Mouse (Mus musculus): ENCODE measurements around the gene Gm11549. TPM values are rescaled to one million over a fixed set of nuclear protein-coding genes. Genes with fewer than 3 reads are reported as not detected.
A peak's percentile ranks its signal among the peaks of the same experiment; 100 is the strongest.

The Gm11549 gene
- total RNA-seq, 2 experiments from 2014 or later, result not detected

DNA sequence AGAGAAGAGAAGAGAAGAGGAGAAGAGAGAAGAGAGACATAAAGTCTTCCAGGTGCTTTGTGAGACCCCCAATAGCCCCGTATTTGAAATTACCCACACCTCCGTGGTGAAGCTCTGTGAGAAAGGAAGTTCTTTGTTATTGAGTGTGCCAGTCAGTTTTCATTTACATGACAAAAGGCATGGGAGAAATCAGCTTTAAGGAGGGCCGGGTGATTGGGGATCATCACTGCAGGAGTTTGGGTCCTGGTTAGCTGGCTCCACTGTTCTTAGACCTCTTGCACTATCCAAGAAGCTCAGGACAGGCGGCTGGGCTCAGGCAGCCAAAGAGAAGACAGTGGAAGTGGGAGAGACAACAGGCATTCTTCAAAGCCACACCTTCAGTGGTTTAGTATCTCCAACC, 524 bp upstream of the Gm11549 start:
- no peak for DNase-seq
- intact Hi-C loops (cut with DNase I), result no loop called here

DNA sequence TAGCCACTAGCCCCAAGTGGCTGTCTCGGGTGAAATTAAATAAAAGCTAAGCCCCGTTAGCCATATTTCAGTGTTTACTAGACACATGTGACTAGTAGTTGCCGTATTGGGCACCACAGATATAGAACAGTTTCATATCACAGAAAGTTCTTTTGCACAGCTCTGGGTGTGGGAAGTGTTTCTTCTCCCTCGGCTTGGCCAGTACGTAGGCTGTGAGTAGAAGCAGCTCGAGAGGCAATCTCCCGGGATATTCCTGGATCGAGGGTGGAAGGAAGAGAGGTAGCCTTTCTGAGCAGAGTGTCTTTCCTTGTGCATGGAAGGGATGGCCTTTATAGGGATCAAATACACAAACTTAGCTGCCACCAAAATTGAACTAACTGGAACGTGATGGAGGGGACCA, 5.4 kb downstream of the Gm11549 start:
- intact Hi-C loops (cut with DNase I), result no loop called here
- DNase-seq, result no peak

DNA sequence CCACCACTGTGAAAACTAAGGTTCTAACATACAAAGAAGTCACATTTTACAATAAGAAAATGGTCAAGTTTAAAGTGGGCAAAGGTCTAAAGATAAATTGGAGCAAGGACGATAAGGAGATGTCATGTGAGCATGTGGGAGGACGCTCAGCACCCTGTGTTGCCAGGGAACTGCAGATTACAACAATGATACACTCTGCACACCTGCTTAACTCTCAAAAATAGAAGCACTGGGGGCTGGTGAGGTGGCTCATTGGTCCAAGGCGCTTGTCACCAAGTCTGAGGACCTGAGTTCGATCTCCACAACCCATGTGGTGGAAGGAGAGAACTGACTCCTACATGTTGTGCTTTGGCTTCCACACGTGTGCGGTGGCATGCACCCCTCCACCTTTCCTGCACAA, 10.1 kb downstream of the Gm11549 start:
- no peak for DNase-seq
- intact Hi-C loops (cut with DNase I), result no loop called here

DNA sequence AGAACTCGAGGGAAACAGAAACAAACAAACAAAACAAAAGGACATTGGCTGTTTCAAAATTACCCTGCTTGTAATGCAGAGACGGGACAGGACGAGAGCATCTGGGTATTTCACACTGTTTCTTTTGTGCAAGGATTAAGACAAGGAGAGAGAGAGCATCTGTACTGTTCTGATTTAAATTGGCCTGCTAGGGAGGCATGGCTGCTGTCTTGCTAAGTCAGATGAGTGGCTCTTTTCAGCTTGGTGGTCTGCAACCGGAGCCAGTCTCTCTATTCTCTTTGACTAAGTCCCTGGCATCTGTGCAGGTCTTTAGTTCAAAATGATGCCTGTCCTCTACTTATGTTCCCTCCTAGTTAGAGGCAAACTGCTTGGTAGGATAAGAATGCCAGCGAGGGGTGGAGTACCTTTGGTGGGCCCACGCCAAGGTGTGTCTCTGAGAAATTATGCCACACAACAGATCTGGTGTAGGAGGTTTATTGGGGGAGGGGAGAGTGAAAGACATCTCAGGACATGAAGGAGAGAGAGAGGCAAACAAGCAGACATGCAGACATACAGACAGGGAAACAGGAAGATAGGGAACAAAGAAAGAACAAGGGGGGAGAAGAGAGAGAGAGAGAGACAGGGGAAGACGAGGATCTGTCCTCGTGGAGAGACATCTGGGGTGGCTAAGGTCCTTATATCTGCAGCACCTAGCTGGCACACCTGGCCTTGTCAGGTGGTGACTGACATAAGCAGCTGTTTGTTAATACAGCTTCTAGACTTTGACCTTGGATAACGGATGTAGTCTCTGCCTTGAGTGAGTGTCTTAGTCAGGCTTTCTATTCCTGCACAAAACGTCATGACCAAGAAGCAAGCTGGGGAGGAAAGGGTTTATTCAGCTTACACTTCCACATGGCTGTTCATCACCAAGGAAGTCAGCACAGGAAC, 15.5 kb downstream of the Gm11549 start:
- intact Hi-C loops (cut with DNase I), result no loop called here
- DNase-seq, result no peak

DNA sequence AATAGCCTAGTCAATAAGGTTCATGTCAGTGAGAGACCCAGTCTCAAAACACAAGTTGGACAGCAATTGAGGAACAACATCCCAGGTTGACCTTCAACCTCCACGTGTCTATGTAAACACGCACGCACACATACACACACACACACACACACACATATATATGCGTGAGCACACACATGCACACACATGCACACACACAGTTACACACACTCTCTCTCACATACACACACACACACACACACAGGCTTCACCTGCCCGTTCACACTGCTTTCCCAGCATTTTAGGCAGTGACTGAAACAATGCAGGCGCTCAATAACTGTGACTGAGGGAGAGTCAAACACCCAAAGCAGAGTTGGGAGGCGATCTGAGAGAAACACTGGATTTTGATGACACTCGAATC, 16.3 kb downstream of the Gm11549 start:
- DNase-seq, result no peak
- intact Hi-C loops (cut with DNase I), result no loop called here

DNA sequence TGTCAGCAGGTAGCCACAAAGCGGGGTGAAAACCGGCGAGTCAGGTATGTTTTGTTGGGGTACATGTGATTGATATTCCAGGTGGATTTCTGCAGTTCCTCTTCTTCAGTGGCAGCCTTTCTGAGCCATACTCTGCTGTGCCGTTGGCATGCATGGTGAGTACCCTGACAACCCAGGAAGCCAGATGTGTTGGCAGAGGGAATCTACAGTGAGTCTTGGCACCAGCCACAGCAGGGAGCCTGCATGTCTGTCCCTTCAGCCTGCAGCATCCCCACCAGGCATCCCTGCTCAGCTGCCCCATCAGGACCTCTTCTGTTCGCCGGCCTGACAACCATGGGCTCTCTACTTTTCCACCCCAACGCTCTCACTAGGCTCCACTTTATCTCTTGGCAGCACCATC, 20.1 kb downstream of the Gm11549 start:
- intact Hi-C loops (cut with DNase I), result no loop called here

DNA sequence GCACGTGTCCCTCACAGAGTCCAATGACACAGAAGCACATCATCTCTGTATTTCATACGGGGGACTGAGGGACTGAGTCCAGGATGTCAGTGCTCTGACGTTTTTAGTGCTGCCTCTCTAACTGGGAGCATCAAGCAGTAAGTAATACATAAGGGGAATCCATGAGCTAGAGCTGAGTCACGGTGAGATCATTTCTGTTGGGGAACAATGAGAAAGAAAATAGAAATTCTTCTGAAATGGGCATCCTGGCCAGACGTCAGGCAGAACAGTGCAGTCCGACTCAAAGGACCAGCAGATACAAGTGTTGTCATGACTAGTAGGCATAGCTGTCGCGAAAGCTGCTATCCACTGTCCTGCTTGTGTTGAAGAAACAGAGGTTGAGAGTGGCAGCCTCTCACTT, 20.6 kb downstream of the Gm11549 start:
- intact Hi-C loops (cut with DNase I), result no loop called here
- no peak for DNase-seq

More for the DNA sequence above, 20.1 kb downstream of the Gm11549 start:
- DNase-seq, result no peak

DNA sequence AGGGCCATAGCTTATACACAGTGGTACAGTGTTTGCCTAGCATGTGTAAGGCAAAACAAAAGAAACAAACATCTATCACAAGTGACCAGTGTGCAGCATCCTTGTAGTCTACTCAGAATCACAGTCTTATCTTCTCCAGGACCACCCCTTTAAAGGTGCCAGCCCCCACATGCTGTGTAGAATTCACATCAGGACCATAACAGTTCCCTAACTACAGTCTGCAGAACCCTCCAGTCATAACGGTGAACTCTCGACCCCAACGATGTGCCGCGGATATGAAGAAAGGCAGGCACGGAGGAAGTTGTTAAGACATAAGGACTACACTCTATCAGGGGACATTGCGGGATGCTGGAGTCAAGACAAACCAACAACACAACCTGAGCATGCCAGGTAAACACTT, 22.2 kb downstream of the Gm11549 start:
- no peak for DNase-seq
- intact Hi-C loops (cut with DNase I), result no loop called here

DNA sequence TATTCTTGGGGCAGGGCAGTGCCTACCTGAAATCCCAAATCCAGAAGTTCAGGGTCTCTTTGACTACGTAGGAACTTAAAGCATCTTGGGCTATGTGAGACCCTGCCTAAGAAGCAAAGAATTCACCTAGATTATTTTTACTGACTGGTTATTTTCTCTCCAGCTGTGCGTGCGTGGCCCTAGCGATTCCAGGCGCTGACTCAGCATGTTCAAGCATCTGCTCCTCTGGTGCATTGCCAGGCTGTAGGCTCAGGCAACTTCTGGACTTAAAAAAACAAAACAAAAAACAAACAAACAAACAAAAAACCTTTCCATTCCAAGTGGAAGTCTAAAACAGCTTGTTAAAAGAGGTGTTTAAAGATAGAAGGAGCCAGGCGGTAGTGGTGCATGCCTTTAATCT, 23.4 kb downstream of the Gm11549 start:
- intact Hi-C loops (cut with DNase I), result no loop called here
- DNase-seq, result no peak

DNA sequence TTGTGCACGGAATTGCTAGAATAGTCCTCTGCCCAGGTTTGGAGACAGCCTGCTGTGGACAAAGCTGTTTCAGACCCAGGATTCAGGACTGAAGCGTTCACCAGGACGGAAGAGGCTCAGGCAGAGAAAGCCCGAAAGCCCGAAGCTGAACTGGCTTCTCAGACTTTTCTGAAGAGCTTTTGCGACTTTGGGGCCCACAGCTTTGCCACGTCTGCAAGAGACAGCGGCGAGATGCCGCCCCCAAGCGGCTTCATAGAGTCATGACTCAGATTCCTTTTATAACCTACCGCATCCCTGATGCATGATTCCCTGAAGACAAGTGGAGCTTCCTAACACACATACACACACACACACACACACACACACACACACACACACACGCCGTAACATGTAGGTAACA, 24.9 kb downstream of the Gm11549 start:
- peak; percentile 63 to 71 for DNase-seq
- intact Hi-C loops (cut with DNase I), result loop anchor here (1.0 to 2.0 kb wide), 2 partner anchors 54 to 286 kb away; no protein-coding TSS in a partner anchor

DNA sequence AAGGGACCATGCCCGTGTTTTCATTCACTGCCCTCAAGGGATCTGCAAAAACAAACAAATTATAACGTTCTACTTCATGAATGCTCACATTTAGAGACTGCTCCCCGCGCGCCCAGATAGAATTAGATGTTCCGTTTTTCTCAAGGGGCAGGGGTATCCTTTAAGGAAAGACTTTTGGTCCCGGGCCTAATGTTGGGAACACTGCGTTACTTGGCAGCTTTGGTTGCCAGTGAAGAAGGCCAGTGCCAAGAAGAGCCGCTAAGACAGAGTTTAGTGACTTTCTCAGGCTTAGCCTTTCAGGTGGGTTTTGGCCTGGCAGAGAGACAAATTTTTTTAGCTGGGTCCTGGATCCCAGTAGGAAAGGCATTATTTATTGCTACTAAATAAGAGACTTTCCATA, 25.3 kb downstream of the Gm11549 start:
- DNase-seq, result no peak
- intact Hi-C loops (cut with DNase I), result loop anchor here (1.0 to 2.0 kb wide), 2 partner anchors 53 to 286 kb away; no protein-coding TSS in a partner anchor

DNA sequence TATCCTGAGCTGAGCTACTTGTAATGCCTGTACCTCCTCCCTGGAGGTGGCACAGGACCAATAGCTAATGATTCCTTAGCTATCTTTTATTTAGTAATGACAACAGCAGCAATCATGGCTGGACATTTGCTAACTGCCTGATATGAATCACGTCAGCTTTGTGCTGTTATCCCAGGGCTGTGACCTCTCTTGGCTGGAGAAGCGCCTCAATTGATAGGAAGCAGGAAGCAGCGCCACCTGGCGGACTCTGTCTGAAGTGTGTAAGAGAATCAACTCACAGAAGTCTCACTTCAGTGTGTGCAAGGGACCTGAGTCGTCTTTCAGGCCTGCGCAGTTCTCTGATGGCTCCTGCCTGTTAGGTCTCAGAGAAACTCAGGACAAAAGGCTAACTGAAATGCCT, 26.2 kb downstream of the Gm11549 start:
- peak; percentile 91 to 95 for DNase-seq
- intact Hi-C loops (cut with DNase I), result loop anchor here (1.0 to 2.0 kb wide), 2 partner anchors 19 to 314 kb away; no protein-coding TSS in a partner anchor

DNA sequence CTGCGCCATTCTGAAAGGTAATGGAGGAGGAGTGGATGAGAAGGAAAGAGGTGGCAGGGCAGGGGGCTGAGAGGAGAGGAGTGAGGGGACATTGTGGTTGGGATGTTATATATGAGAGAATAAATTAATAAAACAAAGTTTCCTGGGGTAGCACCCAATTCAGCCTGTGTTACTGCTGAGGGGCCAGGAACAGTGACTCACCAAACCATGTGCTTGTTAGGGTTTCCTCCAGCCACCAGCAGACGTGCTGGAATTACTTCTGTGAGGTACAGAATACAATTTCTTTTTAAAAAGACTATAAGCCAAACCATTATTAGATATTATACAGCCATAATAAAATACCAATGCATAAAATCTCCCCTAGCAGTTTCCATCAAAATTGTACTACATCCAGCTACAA, 27.0 kb downstream of the Gm11549 start:
- intact Hi-C loops (cut with DNase I), result loop anchor here (1.0 to 2.0 kb wide), 2 partner anchors 18 to 313 kb away; no protein-coding TSS in a partner anchor

DNA sequence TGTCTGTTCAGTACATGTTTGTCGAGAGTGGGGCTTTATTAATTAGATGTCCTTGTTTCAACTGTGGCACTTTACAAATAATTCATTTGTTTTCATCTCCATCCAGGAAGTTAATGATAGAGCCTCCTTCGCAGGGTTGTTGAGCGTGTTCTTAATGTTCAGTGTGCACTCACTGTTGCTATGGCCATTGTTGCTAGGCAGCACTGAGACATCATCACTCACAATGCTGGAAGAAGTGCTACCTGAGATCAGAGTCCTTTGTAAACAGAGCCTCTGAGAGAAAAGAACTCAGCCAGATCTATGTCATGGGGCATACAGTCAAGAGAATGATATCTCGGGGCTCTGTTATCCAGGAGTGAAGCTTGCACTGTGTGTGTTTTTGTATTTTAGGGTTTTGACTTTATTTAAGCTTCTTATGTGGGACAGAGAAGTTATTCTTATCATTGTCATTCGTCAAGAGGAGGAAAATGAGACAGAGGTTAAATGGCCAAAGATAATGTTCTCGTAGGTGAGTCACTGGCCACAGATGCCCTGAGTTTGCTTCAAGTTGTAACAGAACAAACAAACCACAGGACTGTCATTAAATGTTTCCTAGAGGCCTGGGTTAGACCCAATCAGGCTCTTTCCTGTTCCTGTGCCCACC, 27.9 kb downstream of the Gm11549 start:
- DNase-seq, result no peak
- intact Hi-C loops (cut with DNase I), result loop anchor here (2.0 kb wide), 1 partner anchor 17 kb away; no protein-coding TSS in a partner anchor

More for the DNA sequence above, 27.0 kb downstream of the Gm11549 start:
- no peak for DNase-seq

DNA sequence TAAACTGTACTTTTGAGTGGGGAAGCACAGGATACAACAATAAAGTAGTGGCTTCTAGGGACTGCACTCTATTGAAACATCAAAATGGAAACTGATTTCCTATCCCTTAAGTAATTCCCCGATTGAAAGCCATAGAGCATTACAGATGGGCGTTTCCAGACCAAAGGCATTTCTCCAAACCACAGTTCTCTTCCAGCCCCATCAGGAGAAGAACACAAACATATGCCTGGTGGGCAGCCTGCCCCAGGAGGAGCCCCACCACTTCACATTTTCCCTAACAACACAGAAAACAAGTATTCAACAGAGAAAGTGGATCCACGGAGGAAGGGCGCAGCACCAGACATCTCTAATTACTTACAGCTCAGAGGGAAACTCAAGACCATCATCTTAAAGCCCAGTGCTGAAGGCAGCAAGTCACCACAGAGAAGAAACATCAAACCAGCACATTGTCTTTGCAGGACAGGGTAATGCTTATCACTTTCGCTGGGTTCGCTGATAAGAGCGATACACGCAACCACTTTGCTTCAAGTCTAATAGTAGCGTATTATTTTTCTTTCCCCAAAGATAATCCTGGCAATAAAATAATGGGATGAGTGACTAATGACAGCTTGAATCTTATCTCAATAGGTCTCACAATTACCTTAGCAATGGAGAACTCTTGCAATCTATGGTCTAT, 28.8 kb downstream of the Gm11549 start:
- no peak for DNase-seq
- intact Hi-C loops (cut with DNase I), result no loop called here

DNA sequence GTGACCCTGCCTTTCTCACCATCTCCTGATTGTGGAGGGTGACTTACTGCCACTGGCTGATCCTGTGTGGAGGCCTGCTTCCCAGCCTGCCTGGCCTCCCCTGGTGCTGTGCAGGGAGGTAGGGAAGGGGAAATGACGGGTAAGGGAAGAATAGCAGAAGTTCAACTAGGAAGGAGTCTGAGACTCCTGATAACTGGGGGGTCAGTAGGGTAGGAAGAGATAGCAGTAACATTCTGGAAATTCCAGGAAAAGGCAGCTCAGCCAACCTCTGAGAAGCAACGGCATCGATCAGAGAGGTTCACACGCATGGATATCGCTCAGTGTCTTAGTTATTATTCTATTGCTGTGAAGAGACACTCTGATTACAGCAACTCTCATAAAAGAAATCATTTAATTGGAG, 30.1 kb downstream of the Gm11549 start:
- intact Hi-C loops (cut with DNase I), result no loop called here
- DNase-seq, result no peak

DNA sequence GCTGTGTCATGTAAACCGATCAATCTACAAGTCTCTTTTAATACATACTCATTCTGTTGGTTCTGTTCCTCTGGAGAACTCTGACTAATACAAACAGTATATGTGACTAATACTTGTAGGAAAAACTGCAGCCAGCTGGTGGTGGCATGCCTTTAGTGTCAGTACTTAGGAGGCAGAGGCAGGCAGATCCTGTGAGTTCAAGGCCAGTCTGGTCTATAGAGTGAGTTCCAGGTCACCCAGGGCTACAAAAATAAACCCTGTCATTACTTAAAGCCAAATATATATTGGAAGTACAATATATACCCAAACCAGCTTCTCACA, 32.1 kb downstream of the Gm11549 start:
- DNase-seq, result no peak
- intact Hi-C loops (cut with DNase I), result no loop called here

DNA sequence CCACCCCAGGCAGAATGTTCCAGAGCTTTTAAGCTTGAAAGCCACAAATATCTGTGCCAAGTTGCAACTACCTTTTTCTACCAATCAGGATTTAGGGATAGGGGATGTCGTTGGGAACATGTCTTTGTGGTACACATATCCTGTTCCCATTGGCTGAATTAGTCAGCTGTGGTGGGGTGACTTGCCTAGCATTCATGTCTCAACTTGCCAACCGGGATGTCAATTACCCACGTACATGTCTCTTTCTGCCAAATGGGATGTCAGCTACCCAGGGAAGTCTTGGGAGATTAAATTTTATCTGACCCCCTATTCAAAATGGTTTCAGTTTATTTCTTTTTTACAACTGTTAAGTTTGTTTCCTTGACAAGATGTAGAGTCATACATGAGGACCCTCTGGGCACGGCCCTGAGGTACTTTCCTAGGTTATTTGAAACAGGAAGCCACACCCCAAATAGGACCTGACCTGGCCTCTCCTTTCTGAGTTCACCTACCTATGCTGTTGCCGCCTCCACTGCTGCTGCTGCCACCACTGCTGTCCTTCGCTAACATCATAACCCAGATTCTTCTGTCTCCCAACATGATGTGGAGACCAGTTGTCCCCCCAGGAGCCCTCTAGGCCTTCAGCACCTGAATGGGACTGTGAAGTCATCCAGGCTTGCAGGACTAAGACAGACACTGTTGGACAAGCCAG, 32.6 kb downstream of the Gm11549 start:
- DNase-seq, result no peak
- intact Hi-C loops (cut with DNase I), result no loop called here

DNA sequence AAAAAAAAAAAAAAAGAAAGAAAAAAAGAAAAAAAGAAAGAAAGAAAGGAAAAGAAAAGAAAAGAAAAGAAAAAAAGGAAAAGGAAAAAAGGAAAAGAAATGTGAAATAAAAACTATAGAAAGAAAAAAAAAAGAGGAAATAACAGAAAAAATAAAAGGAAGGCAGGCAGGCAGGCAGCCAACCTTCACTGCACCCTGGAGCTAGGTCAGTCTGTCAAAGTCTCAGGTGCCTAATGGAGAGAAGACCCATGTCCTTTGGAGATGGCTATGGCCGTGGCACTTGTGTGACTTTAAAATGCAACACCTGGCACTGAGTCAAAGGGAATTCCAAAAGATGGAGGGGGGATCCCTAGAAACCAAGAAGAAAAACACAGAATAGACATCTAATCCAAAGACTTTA, 33.2 kb downstream of the Gm11549 start:
- intact Hi-C loops (cut with DNase I), result no loop called here
- no peak for DNase-seq

DNA sequence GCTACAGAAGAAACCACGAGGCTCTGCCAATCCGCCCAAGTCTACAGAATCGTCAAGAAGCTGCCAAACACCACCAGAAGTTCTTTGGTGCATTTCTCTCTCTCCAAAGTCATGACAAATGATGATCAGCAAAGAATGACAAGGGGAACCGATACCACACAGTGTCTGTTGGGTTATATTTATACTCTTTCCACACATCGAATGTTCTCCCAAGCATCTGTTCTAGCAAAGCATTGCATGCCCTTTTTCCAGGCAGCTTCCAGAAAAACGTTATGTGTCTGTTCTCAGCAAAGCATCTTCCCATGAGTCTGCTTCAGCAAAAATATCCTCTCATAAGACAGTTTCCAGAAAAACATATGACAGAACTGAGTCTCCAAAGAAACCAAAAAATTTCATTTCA, 34.7 kb downstream of the Gm11549 start:
- intact Hi-C loops (cut with DNase I), result no loop called here
- DNase-seq, result no peak

DNA sequence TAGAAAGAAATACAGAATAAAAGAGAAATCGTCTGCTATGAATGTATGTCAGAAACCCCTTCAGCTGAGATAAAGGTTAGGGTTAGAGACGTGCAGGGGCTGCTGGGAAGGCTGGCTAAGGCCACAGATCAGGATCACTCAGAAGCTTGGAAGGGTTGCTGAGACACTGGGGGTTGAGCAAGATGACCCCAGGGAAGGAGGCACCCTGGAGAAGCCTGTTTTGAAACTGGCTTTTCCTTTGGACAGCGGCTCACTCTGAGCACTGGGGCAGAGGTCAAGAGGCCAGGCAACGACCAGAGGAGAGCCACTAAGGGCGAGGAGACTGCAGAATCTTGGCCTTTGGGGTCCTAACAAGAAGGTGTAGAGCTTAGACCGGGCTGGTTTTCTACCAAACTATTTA, 35.4 kb downstream of the Gm11549 start:
- intact Hi-C loops (cut with DNase I), result no loop called here
- no peak for DNase-seq
